Mouse (Mus musculus) adrenal gland, postnatal 10 days (tissue): ENCODE results near the gene Ttbk2. TPM values are rescaled to one million over a fixed set of nuclear protein-coding genes. Genes with fewer than 3 reads are reported as not detected.

Source experiments
- total RNA-seq, 2 experiments: library from RNA; stranded (reverse); gene quantifications; 2 replicates each; pipeline ENCODE4 v1.2.3; 2021

Gene Ttbk2
- total RNA-seq, 2 experiments from 2014 or later = 10.8 to 14.1 TPM

Other genes with a start within 250 kb of the Ttbk2 start
- gene Haus2, start 241.2 kb downstream of the Ttbk2 start, total RNA-seq = 10 to 100 TPM; 14.1 to 14.9 TPM
- 10 to 100 TPM; 13.5 to 18.1 TPM for gene Lrrc57, start 241.1 kb downstream of the Ttbk2 start, total RNA-seq
- gene Stard9, start 221.5 kb downstream of the Ttbk2 start, total RNA-seq = 10 to 100 TPM; 11.6 to 23.7 TPM
- gene Cdan1, start 476 bp downstream of the Ttbk2 start, total RNA-seq = 10 to 100 TPM; 13.2 to 20.8 TPM
- 10 to 100 TPM; 25.0 to 31.9 TPM for gene Ubr1, start 120.1 kb upstream of the Ttbk2 start, total RNA-seq
- 1 to 10 TPM; 5.0 to 8.5 TPM for gene Tmem62, start 126.4 kb upstream of the Ttbk2 start, total RNA-seq
- 10 to 100 TPM; 37.2 to 40.6 TPM for gene Ccndbp1, start 157.8 kb upstream of the Ttbk2 start, total RNA-seq
- gene Epb42, start 186.5 kb upstream of the Ttbk2 start, total RNA-seq = 1 to 10 TPM; 2.9 to 6.6 TPM
- under 1 TPM in 1 of 2 experiments, not detected in 1; 0.12 TPM for gene Tgm5, start 235.2 kb upstream of the Ttbk2 start, total RNA-seq